Mouse (Mus musculus) forebrain, postnatal 0 days (tissue): ENCODE results near the gene Upk1a. TPM values are rescaled to one million over a fixed set of nuclear protein-coding genes. Genes with fewer than 3 reads are reported as not detected.

Experiments
- ATAC-seq: fragments of 200-750 bp; cut with Nextera tagmentation; 2 replicates; pipeline ENCODE4 v1.8.0; 2017; ENCODE audit warnings: mild to moderate bottlenecking, moderate library complexity
- DNase-seq: peaks from one replicate; pipeline ENCODE4 v3.0.0-alpha.2; 2015
- H3K27ac ChIP-seq: fragments of 300-500 bp; sonication (generic); 2 replicates; pipeline ENCODE4 v1.5.1; 2014; ENCODE audit warnings: low read depth, mild to moderate bottlenecking, antibody characterized with exemption, low read length, moderate library complexity, mixed read lengths
- H3K27me3 ChIP-seq: fragments of 300-500 bp; sonication (generic); 2 replicates; pipeline ENCODE4 v1.6.1; 2014; ENCODE audit warnings: mild to moderate bottlenecking, low read length, mixed read lengths; ENCODE audit not compliant: insufficient read depth
- H3K36me3 ChIP-seq: fragments of 300-500 bp; sonication (generic); 2 replicates; pipeline ENCODE4 v1.6.1; 2014; ENCODE audit warnings: mild to moderate bottlenecking, moderate library complexity; ENCODE audit not compliant: insufficient read depth
- H3K4me1 ChIP-seq: fragments of 300-500 bp; sonication (generic); 2 replicates; pipeline ENCODE4 v1.6.1; 2014; ENCODE audit warnings: antibody characterized with exemption; ENCODE audit not compliant: insufficient read depth
- H3K4me2 ChIP-seq: fragments of 300-500 bp; sonication (generic); 2 replicates; pipeline ENCODE4 v1.6.1; 2014; ENCODE audit warnings: low read depth, mild to moderate bottlenecking, moderate library complexity
- H3K4me3 ChIP-seq: fragments of 300-500 bp; sonication (generic); 2 replicates; pipeline ENCODE4 v1.5.1; 2014; ENCODE audit warnings: low read depth, low read length, mixed read lengths
- H3K9ac ChIP-seq: fragments of 300-500 bp; sonication (generic); 2 replicates; pipeline ENCODE4 v1.6.1; 2014; ENCODE audit warnings: mild to moderate bottlenecking
- H3K9me3 ChIP-seq: fragments of 300-500 bp; sonication (generic); 2 replicates; pipeline ENCODE4 v1.6.1; 2016; ENCODE audit warnings: low read length
- CTCF ChIP-seq: sonication (generic); IDR thresholded peaks from 2 replicates; pipeline ENCODE4 v1.5.1; 2016; ENCODE audit warnings: antibody characterized with exemption, control low read depth, low read depth
- WGBS: fragments of 180-500 bp; shearing (Covaris S2); extraction: QIAGEN DNeasy Blood & Tissue Kit; methylation state at CpG from one replicate; pipeline ENCODE4 v1.1.7; 2014; 5-methylcytosine and 5-hydroxymethylcytosine counted together
- polyA plus RNA-seq: library from polyadenylated mRNA; unstranded; fragments of >200 nt; fragmentation: Nextera tagmentation; extraction: Ambion mirVana; gene quantifications from 2 replicates; pipeline ENCODE4 v1.2.1, GENCODE M21; 2015
- total RNA-seq: library from RNA; depleted of rRNA; stranded (reverse); fragments of >200 nt; gene quantifications from 2 replicates; pipeline ENCODE4 v1.2.3, GENCODE M21; 2014

Gene Upk1a
- total and polyA plus RNA-seq, 2 experiments from 2014 or later: 0.29 to 0.42 TPM

DNA sequence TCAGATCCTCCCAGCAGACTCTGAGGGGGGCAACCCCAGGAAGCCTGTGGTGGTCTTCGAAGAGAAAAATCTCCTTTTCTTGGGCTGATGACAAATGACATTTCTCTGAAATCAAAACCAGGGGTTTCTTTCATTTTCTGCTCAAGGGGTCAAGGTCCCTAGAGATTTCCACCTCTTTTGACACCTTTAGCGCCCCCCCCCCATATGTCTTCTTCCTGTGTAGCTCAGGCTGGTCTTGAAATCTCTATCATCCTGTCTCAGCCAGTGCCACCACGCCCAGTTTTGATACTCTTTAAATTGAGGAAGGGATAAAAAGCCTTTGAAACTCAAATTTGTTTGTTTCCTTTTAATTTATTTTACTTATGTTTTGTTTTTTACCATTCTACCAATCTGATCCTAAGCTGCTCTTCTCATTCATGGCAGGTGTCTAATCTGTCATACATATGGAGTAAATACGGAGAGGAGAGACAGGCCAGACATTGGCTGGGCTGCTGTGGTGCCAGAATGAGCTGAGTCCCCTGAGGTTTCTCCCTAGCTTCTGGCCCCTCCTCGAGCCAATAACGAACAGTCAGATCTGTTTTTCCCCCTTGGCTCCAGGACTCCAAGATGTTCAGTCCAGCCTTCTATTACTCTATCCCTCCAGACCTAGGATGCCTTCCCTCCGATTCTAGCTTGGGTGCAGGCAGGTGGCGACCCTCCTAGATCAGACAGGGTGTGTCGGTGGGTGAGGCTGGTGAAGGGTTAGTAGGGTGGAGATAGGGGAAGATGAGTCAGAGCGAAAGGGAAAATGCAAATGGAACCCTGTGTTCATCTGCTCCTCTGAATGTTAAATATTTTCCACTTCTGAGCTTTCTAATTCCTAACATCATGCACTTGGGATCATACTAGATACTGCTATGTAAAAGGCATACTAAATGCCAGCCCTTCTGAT lies 18.8 kb downstream of the Upk1a start:
- TF ChIP-seq CTCF: no peak
- no peaks in the 10 kb centered on the region for H3K36me3 ChIP-seq
- H3K4me1 ChIP-seq: no peaks in the 10 kb centered on the region
- ATAC-seq (no peak), DNase-seq (no peak)
- no peaks in the 10 kb centered on the region for H3K27me3 ChIP-seq
- H3K4me2 ChIP-seq: no peak overlapping the region
- H3K4me3 ChIP-seq: no peak overlapping the region
- no peak overlapping the region for H3K9ac ChIP-seq
- 70% methylated on average over 10 of the region's 10 CpGs for WGBS
- no peak overlapping the region for H3K27ac ChIP-seq
- no peaks in the 10 kb centered on the region for H3K9me3 ChIP-seq

DNA sequence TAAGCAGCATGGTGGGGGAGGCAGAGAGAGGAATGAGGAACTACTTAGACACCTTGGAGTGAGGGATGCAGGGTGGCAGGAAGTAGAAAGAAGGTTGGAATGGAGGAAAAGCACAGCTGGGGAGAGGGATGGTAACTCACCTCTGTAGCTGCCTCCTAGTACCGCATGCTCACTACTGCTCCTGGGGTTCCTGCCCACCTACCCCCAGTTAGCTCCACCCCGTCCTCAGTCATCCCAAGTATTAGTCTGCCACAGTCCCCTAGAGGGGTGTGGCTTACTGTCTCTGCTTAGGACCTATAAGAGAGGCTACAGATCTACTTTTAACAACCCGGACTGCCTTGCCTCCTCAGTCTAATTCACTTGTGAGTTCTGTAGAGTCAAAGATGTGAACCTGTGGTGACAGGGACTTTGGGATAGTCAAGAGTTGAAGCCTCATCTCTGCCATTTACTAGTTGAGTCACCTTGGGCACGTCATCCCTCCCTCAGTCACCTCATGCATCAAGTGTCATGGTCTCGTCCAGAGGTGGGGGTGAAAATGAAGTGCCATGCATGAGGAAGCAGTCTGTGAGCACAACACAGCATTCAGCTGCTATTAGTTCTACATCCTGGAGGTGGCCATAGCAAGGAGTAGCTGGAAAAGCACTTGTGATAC lies 19.7 kb downstream of the Upk1a start:
- H3K4me3 ChIP-seq: no peak overlapping the region
- DNase-seq: no peak
- H3K9me3 ChIP-seq: no peaks in the 10 kb centered on the region
- no peaks in the 10 kb centered on the region for H3K36me3 ChIP-seq
- no peaks in the 10 kb centered on the region for H3K27me3 ChIP-seq
- 67% methylated on average over 5 of the region's 5 CpGs for WGBS
- no peak overlapping the region for H3K9ac ChIP-seq
- H3K4me1 ChIP-seq: no peaks in the 10 kb centered on the region
- no peak overlapping the region for H3K4me2 ChIP-seq
- no peak overlapping the region for H3K27ac ChIP-seq
- ATAC-seq: no peak
- TF ChIP-seq CTCF: no peak

DNA sequence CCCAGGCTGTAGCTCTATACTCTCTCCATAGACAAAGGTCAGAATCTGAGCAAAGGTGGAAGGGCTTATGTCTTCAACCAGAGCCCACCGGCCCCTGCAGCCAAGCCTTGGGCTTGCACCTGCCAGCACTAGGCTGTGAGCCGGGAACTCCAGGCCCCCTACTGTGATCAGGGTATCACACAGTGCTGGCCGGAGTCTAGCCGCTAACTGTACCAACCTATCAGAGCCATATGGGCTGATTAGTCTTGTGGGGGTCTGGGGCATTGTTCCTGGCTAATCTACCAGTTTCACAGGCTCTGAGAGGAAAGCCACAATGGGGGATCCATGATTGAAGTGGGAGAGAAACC lies 21.1 kb downstream of the Upk1a start:
- Histone ChIP-seq H3K27ac (no peak overlapping the region), H3K27me3 (no peaks in the 10 kb centered on the region), H3K36me3 (peaks cover 2% of the 10 kb centered on the region; the same call in 1 of the 2 replicates), H3K9me3 (no peaks in the 10 kb centered on the region), H3K4me3 (no peak overlapping the region), H3K4me2 (no peak overlapping the region), H3K4me1 (peaks cover 8% of the 10 kb centered on the region), H3K9ac (no peak overlapping the region)
- WGBS: 16% methylated on average over 4 of the region's 4 CpGs
- TF ChIP-seq CTCF: no peak
- ATAC-seq (no peak), DNase-seq (no peak)

DNA sequence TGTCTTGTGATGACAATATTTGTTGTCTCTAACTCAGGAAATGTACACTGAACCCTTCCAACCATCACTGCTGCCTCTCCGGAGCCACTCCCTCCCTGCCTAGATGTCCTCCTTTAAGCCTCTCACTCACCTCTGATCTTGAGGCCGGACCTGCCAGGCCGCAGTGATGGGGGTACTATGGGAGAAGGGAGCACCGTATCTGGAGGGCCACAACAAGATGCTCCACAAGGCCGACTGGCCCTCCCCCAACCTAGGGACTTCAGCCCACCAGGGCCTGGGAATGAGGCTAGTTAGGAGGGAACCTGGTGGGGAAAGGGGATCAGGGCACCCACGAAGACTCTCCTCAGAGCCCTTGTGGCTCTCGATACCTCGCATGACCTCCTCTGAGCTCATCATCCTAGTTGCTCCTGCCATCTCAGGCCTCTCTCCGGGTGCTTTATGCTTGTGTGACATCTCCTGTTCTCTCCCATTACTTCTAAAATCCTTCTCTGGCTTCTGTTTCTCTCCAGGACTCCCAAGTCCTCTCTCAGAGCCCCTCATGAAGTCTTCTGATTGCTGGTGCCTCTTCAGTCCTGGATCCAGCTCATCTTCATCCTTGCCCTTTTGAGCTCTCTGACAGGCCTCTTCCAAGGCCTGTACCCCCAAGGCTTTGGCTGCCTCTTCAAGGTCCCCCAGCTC lies 21.6 kb downstream of the Upk1a start:
- Histone ChIP-seq H3K9me3 (no peaks in the 10 kb centered on the region), H3K4me1 (peaks cover 8% of the 10 kb centered on the region), H3K4me3 (no peak overlapping the region), H3K36me3 (peaks cover 4% of the 10 kb centered on the region; the same call in 1 of the 2 replicates), H3K27me3 (no peaks in the 10 kb centered on the region), H3K27ac (no peak overlapping the region), H3K4me2 (no peak overlapping the region), H3K9ac (no peak overlapping the region)
- 85% methylated on average over 9 of the region's 9 CpGs for WGBS
- no peak for ATAC-seq
- DNase-seq: no peak
- no peak for TF ChIP-seq CTCF

DNA sequence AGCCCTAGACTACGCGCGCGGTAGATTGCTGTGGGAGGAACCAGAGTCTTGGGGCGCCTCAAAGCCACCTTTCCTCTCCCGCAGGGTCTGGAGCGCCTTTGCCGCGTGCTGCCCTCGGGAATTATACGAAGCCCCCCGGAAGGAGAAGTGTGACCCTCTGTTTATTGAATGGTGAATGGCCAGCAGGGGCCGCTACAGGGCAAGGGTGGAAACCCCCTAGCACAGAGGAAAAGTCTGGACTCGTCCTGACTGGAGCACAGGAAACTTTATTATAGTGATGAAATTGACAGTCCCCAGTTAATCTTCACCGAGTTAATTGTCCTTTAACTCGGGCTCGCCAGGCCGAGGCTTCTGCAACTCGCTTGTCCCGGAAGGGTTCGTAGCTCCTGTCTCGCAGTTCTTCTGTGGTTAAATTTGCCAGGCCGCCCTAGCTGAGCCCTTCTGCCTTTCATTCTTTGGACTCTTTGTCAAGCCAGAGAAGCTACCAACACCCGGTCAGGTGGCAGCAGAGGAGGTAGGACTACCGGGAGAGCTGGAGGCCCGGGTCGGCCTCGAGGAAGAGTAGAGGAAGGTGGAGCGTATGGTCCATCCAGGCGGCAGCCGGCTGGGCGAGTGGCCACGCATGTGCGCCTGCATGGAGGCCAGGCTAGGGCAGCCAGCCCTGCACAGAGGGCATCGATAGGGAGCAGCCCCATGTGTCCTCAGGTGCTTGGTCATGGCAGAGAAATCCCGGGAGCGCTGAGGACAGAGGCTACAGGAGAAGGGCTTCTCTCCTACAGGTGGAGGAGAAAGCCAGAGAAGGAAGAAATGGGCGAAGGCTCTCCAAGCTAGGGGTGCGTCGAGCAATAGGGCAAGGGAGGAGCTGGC lies 23.0 kb downstream of the Upk1a start:
- H3K4me2 ChIP-seq: peak overlapping the region; percentile 81
- DNase-seq (peak; percentile 90), ATAC-seq (peak; percentile 71)
- H3K27me3 ChIP-seq: no peaks in the 10 kb centered on the region
- H3K9ac ChIP-seq: peak overlapping the region; percentile 93
- peak overlapping the region; percentile 97 for H3K27ac ChIP-seq
- 31% methylated on average over 38 of the region's 40 CpGs for whole genome bisulfite sequencing
- peaks cover 8% of the 10 kb centered on the region for H3K4me1 ChIP-seq
- TF ChIP-seq CTCF: peak; percentile 89
- no peaks in the 10 kb centered on the region for H3K9me3 ChIP-seq
- H3K4me3 ChIP-seq: peak overlapping the region; percentile 97
- peaks cover 18% of the 10 kb centered on the region for H3K36me3 ChIP-seq

DNA sequence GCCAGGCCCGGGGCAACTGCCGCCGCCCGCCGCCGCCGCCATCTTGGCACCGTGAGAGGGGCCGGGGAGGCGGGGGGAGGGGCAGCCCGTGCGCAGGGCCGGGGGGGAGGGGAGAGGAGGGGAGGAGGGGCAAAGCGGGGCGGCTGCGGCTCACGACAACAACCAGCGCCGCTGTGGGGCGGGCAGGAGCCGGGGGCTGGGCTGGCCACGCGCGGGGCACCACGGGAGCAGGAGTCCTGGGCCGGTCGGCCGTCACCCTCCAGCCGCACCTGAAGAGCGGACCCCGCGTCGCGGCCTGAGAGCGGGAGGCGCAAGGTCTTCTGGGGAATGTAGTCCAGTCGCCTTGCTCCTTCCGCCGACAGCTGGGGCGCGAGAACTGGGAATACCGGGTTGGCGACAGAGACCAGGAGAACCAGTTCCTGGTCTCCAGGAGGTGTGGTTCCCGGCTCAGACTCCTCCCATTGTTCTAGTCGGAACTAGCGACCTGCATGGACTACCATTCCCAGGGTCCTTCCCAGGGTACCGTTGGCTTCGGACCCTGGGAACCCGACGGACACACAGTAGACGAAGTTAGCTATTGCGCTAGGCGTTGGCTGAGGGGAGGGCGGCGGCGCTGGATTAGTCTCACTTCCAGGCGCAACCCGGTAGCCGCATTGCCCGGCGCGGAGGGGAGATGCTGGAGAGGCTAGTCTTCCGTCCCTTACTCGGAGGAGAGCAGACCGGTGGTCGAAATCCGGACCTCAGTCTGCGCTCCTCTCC lies 23.8 kb downstream of the Upk1a start, which contains the start of gene Kmt2b:
Gene Kmt2b (minus strand): TSS at position 51 of the 759 bp plus-strand sequence.
- peaks cover 26% of the 10 kb centered on the region for H3K36me3 ChIP-seq
- peak within 1 kb of the TSS; percentile 97 for H3K4me3 ChIP-seq
- ATAC-seq (peak; percentile 93), DNase-seq (peak; percentile 97)
- H3K9me3 ChIP-seq: no peaks in the 10 kb centered on the region
- WGBS: 2% methylated on average over 47 of the region's 68 CpGs
- H3K9ac ChIP-seq: peak within 1 kb of the TSS; percentile 93
- peak within 1 kb of the TSS; percentile 81 for H3K4me2 ChIP-seq
- no peak for TF ChIP-seq CTCF
- H3K27me3 ChIP-seq: no peaks in the 10 kb centered on the region
- peak within 1 kb of the TSS; percentile 97 for H3K27ac ChIP-seq
- H3K4me1 ChIP-seq: peaks cover 8% of the 10 kb centered on the region
